In genomic region chrX:143826521-143826920, GRCm38 (mm10) we compare ENCODE assay signal across 11 mouse cellular contexts. TPM values are rescaled to one million over a fixed set of nuclear protein-coding genes. Genes with fewer than 3 reads are reported as not detected.
A peak's percentile ranks its signal among the peaks of the same experiment; 100 is the strongest.
DNase-seq lines count a peak whose midpoint lies in the region; ATAC-seq and TF ChIP-seq lines count a peak whose summit lies in the region.
"Had no signal": no experiment of that assay in that cellular context is flagged by ENCODE, and none has a peak within 500 bp of the region (broad histone marks: within the 10 kb centered on the region; RNA-seq: fewer than 3 reads in every experiment).

No protein-coding gene starts in this region.

- DNase-seq in heart, embryonic 10.5 days (ENCODE audit: low spot score), result peak; percentile 74
- DNase-seq in heart, postnatal 14 days, result no peak
- no peak for DNase-seq in kidney, adult 8-10 months
- peak; percentile 12 for DNase-seq in embryonic facial prominence, embryonic 10.5 days (ENCODE audit: low spot score)
- no peak for DNase-seq in limb, embryonic 14.5 days (ENCODE audit: low spot score)
- no peak for DNase-seq in midbrain, embryonic 14.5 days
- DNase-seq in adrenal gland, adult (ENCODE audit: inconsistent age in 2 of 2, low spot score in 1 of 2), result no peak
- DNase-seq: adrenal gland, adult 8-10 months; spleen, adult 18-20 months had no signal

- no peak for TF ChIP-seq POLR2A in limb, embryonic 14.5 days (IDR thresholded peaks at IDR 0.05; ENCODE audit: borderline replicate concordance, extremely low read depth, insufficient read depth, insufficient read length)

- 38% methylated on average over 4 of the region's 4 CpGs for WGBS in heart, embryonic 10.5 days
- WGBS in kidney, embryonic 16.5 days, result 50% methylated on average over 4 of the region's 4 CpGs
- 42% methylated on average over 4 of the region's 4 CpGs for WGBS in embryonic facial prominence, embryonic 10.5 days
- WGBS in limb, embryonic 14.5 days, result 39% methylated on average over 4 of the region's 4 CpGs
- 63% methylated on average over 4 of the region's 4 CpGs for WGBS in midbrain, embryonic 14.5 days

- intact Hi-C loops in heart, postnatal 14 days (cut with DNase I), result no loop called here

- H3K9me3 ChIP-seq in heart, embryonic 10.5 days, result no peaks in the 10 kb centered on the region
- H3K9me3 ChIP-seq in kidney, embryonic 16.5 days (ENCODE audit: low read length), result no peaks in the 10 kb centered on the region
- H3K9me3 ChIP-seq in embryonic facial prominence, embryonic 10.5 days, result no peaks in the 10 kb centered on the region
- no peaks in the 10 kb centered on the region for H3K9me3 ChIP-seq in limb, embryonic 14.5 days (ENCODE audit: control insufficient read depth, low read length)
- no peaks in the 10 kb centered on the region for H3K9me3 ChIP-seq in midbrain, embryonic 14.5 days (ENCODE audit: control insufficient read depth, low read length)

- H3K4me3 ChIP-seq in heart, embryonic 10.5 days, result peak overlapping the region; percentile 55
- peak overlapping the region; percentile 41 for H3K4me3 ChIP-seq in kidney, embryonic 16.5 days (ENCODE audit: low read length)
- H3K4me3 ChIP-seq in embryonic facial prominence, embryonic 10.5 days, result peak overlapping the region; percentile 55
- peak overlapping the region; percentile 48 for H3K4me3 ChIP-seq in limb, embryonic 14.5 days (replicated peaks; ENCODE audit: low read length)
- H3K4me3 ChIP-seq in midbrain, embryonic 14.5 days (replicated peaks; ENCODE audit: low read depth, low read length), result no peak overlapping the region

- no peak for ATAC-seq in kidney, embryonic 16.5 days (ENCODE audit: low FRiP score, low TSS enrichment)
- ATAC-seq in limb, embryonic 14.5 days (ENCODE audit: low FRiP score, low read depth), result no peak
- no peak for ATAC-seq in midbrain, embryonic 14.5 days (ENCODE audit: low FRiP score, low TSS enrichment)

- H3K9ac ChIP-seq in kidney, embryonic 16.5 days (replicated peaks; ENCODE audit: low read length), result peak overlapping the region; percentile 55
- H3K9ac ChIP-seq in limb, embryonic 14.5 days (ENCODE audit: low read depth, low read length, severe bottlenecking), result peak overlapping the region; percentile 66
- no peak overlapping the region for H3K9ac ChIP-seq in midbrain, embryonic 14.5 days (replicated peaks; ENCODE audit: low read length)

- peak overlapping the region; percentile 42 for H3K4me2 ChIP-seq in kidney, embryonic 16.5 days (replicated peaks; ENCODE audit: low read depth, low read length)
- peak overlapping the region; percentile 47 for H3K4me2 ChIP-seq in limb, embryonic 14.5 days (replicated peaks; ENCODE audit: low read depth, low read length, severe bottlenecking)
- H3K4me2 ChIP-seq in midbrain, embryonic 14.5 days (ENCODE audit: low read length), result no peak overlapping the region

- H3K27me3 ChIP-seq in heart, embryonic 10.5 days (ENCODE audit: insufficient read depth, poor library complexity, severe bottlenecking), result no peaks in the 10 kb centered on the region
- peaks cover 11% of the 10 kb centered on the region; the same call in 1 of the 2 replicates for H3K27me3 ChIP-seq in kidney, embryonic 16.5 days (ENCODE audit: insufficient read depth, low read length)
- H3K27me3 ChIP-seq in embryonic facial prominence, embryonic 10.5 days (replicated peaks; ENCODE audit: low read depth, poor library complexity, severe bottlenecking), result peaks cover 60% of the 10 kb centered on the region
- H3K27me3 ChIP-seq in limb, embryonic 14.5 days (ENCODE audit: control insufficient read depth, insufficient read depth, low read length), result no peaks in the 10 kb centered on the region
- no peaks in the 10 kb centered on the region for H3K27me3 ChIP-seq in midbrain, embryonic 14.5 days (ENCODE audit: control insufficient read depth, insufficient read depth, low read length)

- H3K36me3 ChIP-seq in heart, embryonic 10.5 days, result no peaks in the 10 kb centered on the region
- H3K36me3 ChIP-seq in kidney, embryonic 16.5 days (ENCODE audit: insufficient read depth, low read length), result no peaks in the 10 kb centered on the region
- no peaks in the 10 kb centered on the region for H3K36me3 ChIP-seq in embryonic facial prominence, embryonic 10.5 days (replicated peaks)
- H3K36me3 ChIP-seq in limb, embryonic 14.5 days (ENCODE audit: control insufficient read depth, insufficient read depth, low read length), result no peaks in the 10 kb centered on the region
- H3K36me3 ChIP-seq in midbrain, embryonic 14.5 days (ENCODE audit: control insufficient read depth, insufficient read depth, low read length), result no peaks in the 10 kb centered on the region

- H3K4me1 ChIP-seq in heart, embryonic 10.5 days, result no peaks in the 10 kb centered on the region; the same call in 1 of the 2 replicates
- H3K4me1 ChIP-seq in kidney, embryonic 16.5 days (ENCODE audit: insufficient read depth, low read length), result no peaks in the 10 kb centered on the region
- H3K4me1 ChIP-seq in embryonic facial prominence, embryonic 10.5 days, result no peaks in the 10 kb centered on the region
- peaks cover 6% of the 10 kb centered on the region; the same call in 1 of the 2 replicates for H3K4me1 ChIP-seq in limb, embryonic 14.5 days (ENCODE audit: control insufficient read depth, insufficient read depth, low read length)
- H3K4me1 ChIP-seq in midbrain, embryonic 14.5 days (ENCODE audit: control insufficient read depth, insufficient read depth, low read length), result no peaks in the 10 kb centered on the region

- H3K27ac ChIP-seq in heart, embryonic 10.5 days, result peak overlapping the region; percentile 82
- peak overlapping the region; percentile 38; the same call in 1 of the 2 replicates for H3K27ac ChIP-seq in kidney, embryonic 16.5 days (ENCODE audit: low read length)
- peak overlapping the region; percentile 78 for H3K27ac ChIP-seq in embryonic facial prominence, embryonic 10.5 days (replicated peaks)
- H3K27ac ChIP-seq in limb, embryonic 14.5 days (replicated peaks; ENCODE audit: low read depth, low read length), result peak overlapping the region; percentile 75
- H3K27ac ChIP-seq in midbrain, embryonic 14.5 days (replicated peaks; ENCODE audit: low read depth, low read length), result no peak overlapping the region
- H3K27ac ChIP-seq: macrophage had no signal

RNA-seq across cellular contexts. Expression of gene Capn6, which starts 0.7 kb away (rescaled TPM):
- 220 and 293 TPM in 2 replicates for polyA plus RNA-seq in heart, embryonic 10.5 days (2016; fragmentation: Nextera tagmentation; extraction: Ambion mirVana)
- total RNA-seq in heart, postnatal 14 days (2021), result 1 to 10 TPM; 2.2 to 2.8 TPM
- polyA plus RNA-seq in kidney, embryonic 16.5 days (2015; fragmentation: Nextera tagmentation; extraction: Ambion mirVana), result 138 and 152 TPM in 2 replicates
- 122 and 128 TPM in 2 replicates for polyA plus RNA-seq in embryonic facial prominence, embryonic 10.5 days (2016; fragmentation: Nextera tagmentation; extraction: Ambion mirVana)
- polyA plus RNA-seq in limb, embryonic 14.5 days (2012; rRNA removed), result 475 and 478 TPM in 2 replicates
- 404 and 425 TPM in 2 replicates for polyA plus RNA-seq in limb, embryonic 14.5 days (2014; fragmentation: Nextera tagmentation; extraction: Ambion mirVana)
- 1.0 and 1.7 TPM in 2 replicates for polyA plus RNA-seq in midbrain, embryonic 14.5 days (2014; fragmentation: Nextera tagmentation; extraction: Ambion mirVana)
- polyA plus RNA-seq: macrophage had no signal

Comparison
In these comparisons a context has a peak if more than half of its experiments do, and no peak if none do; other contexts are left out.
1. DNase-seq: peak in heart, embryonic 10.5 days (single experiment) and embryonic facial prominence, embryonic 10.5 days (single experiment); none in heart, postnatal 14 days (0 of 2), kidney, adult 8-10 months (0 of 2), limb, embryonic 14.5 days (single experiment), midbrain, embryonic 14.5 days (single experiment) and adrenal gland, adult (0 of 2).
2. RNA of gene Capn6, which starts 0.7 kb away (polyA plus RNA-seq): 404 to 478 TPM in limb, embryonic 14.5 days, 220 to 293 TPM in heart, embryonic 10.5 days, 138 to 152 TPM in kidney, embryonic 16.5 days and 122 to 128 TPM in embryonic facial prominence, embryonic 10.5 days; 1.0 to 1.7 TPM in midbrain, embryonic 14.5 days; every median in the first group is over 10 times any median in the second.